Mouse (Mus musculus) spleen, postnatal 10 days (tissue): ENCODE measurements around the gene Cog5.

Source experiments
- DNase-seq, 2 experiments: peaks; one replicate each; pipeline ENCODE4 v3.0.0; 2021 to 2022; ENCODE audit warnings: low spot score in 2 of 2

Cog5 gene

DNA sequence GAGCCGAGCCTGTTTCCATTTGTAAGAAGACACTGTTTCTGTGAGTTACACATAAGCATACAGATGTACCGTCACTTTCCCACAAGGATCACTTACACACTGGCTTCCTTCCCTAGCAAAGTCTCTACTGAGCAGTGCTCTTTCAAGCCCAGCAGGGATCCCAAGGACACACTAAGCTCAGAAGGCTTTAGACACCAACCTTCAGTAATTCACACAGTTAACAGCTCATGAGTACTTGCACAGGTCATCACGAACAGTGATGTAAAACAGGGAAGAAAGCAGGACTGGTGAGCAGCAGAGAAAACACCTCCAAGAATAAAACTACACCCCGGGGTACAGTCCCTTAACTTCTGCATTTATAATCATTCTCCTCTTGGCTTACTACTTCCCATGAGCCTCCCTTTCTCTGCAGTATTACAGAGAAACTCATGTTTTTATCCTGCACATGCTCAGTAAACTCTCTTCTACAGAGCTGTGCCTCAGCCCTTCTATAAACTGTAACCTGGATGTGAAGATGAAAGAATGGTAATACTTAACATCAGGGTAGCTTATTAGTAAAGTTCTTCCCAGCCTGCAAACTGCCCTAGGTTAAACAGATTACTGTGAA is 283.8 kb downstream of the Cog5 start:
- no peak for DNase-seq

DNA sequence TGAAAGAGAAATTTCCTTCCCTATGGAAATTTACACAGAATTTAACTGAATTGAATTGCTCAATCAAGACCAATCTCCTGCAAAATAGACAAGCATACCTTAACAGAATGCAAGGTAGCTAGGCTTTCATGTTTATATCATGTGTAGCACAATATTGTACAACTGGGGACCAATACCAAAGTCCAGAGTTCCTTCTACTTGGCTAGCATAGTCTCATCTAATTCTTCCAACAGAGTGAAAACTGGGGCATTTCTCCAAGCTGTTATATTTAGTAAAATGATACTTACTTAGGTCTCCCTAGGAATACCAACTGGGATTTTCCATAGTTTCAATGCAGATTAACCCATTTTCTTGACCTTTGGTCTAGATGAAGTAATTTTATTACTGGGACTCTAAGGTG is 284.4 kb downstream of the Cog5 start:
- no peak for DNase-seq

DNA sequence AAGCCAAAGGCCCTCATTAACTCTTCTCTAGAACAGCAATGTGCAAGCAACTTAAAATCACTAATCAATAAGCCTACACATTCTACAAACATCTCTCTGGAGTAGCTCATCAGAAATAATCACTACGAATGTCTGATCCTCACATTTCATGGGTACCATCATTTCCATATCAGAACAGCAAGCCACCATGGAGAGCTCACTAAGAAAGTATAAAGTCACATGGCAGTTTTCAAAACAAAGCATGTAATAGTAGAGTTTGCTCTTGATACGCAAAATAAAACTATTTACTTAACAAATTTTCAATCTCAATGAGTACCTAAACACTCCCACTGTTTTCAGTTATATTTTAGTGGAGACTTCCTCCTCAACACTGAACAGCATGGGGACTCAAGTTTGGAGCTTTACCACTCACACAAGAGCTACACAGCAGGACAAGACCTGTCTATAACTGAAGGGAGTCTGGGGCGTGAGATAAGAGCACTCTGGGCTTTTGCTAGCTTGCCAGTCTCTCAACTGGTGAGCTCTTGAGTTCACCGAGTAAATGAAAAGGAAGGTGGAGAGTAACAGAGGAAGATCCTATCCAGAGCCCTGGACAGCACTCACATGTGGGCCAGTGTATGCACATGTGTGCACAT is 288.5 kb downstream of the Cog5 start:
- no peak for DNase-seq

DNA sequence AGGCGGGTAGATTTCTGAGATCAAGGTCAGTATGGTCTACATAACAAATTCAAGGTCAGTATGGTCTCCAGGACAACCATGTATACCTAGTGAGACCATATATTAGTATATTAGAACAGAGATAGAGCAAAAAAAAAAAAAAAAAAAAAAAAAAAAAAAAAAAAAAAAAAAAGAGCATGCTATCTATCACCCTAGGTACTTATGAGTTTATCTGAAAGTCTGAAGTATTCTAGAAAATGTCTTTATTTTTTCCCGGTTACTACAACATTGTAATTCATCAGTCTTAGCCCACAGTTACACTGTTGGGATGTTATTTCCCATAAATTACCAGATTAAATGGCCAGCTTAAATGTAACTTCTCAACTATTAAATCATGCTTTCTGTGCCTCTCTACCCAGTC is 289.7 kb downstream of the Cog5 start:
- DNase-seq: no peak

DNA sequence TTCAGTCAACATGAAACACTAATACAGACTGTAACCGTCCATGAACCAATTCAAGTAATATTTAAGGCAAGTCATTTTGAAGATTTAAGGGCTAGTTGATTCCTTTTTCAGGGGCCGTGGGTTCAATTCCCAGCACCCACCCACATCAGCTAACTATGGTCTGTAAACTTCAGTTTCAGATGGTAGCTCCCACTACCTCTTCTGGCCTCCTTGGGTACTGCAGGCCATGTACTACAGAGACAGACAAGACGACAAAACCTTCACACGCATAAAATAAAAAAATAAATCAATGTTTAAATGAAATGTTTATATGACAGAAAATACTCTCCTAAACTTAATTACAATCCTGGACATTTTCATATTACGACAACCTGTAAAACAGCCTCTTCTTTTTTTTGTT is 292.8 kb downstream of the Cog5 start:
- peak in 1 of 2 experiments; percentile 69 for DNase-seq

DNA sequence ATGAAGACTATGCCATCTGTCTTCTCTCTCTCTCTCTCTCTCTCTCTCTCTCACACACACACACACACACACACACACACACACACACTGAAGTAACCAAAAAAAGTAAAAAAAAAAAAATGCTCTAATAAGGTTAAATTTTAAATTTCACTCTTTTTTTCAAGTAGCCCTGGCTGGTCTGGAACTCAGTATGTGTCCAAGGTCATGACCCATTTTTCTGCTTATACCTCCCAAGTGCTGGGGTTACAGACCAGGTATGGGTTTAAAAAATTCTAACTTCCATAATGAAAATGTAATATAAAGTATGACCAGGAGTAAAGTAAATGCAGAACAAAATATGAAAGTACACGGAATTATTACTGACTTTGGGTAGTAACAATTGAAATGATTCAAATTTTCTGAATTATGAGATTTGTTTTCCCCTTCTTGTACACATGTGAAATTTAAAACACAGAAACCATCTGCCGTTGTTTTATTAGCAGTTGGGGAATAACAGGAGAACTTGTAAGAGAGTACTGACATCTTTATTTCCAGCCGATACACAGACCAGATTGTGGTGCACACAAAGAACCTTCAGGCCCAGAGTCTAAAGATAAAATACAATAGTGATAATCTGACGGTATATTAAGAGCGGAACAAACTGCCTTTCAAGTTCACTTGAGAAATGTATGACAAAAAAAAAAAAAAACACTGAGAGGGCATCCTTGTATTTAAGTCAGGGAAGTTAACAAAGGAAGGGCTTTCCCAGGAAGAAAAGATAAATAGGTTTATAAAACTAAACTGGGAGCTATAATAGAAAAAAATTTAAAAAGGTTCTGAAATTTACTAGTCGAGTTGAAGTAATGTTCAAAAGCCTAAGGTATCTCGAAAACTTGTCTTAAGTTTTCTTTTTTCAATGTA is 293.7 kb downstream of the Cog5 start:
- no peak for DNase-seq

DNA sequence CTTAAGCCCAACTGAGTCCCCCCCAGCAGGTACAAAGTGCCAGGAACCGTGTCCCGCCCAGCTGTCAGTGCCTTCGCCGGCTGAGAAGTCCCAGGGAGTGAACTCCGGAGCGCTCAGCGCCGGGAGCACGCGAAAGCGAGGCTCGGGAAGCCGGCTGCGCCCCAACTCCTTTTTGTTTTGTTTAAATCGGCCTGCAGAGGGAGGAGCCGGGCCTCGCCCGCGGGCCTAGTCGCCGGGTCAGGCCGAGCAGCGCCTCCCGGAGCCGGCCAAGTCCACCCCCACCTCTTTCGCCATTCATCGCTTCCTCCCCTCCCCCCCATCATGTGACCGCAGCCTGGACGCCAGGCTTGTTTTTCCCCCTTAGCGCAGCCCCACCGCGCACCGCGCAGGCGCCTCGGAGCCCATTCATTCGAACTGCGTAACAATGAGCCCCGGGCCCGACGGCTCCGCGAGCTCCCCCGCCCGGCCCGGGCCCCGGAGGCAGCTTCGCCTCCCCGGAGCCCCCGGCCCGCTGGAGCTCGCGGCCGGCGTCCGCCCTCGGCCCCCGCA is 294.6 kb downstream of the Cog5 start:
- peak; percentile 77 to 88 for DNase-seq

DNA sequence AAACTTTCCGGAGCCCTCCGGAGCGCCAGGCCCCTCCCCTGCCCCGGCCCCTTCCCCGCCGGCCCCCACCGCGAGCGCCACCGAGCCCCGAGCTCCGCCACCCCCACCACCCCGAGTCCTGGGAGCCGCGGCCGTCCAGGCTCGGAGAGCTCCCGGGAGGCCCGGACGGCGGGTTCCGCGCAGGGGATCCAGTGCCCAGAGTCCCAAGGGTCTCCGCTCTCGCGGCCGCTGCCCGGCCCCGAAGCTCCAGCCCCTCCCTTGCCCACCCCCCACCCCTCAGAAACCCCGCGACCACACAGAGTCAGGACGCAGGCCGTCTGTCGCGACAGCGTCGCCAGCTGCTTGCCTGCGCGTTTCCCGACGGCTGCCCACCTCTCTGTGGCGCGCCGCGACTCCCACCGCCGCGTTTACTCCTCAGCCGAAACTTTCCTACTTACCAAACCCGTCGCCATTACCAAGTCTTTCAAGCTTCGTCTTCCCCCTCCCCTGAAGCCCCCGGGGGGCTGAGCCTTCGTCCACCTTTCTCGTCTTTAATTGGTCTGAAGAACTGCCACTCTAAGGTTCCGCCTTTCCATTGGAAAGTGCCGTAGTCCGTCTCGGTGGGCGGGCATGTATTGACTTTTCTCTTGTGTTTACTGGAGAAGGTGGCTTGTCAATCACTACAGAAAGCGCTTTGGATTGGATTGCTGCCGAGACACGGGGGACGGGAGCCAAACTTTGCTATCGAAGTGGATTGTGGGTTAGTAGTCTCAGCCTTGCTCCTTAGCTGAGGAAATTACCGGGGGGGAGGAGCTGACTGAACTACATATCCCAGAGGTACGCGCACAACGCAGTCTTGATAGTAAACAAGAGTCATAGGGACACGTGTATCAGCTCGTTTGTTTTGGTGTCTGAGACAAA is 295.3 kb downstream of the Cog5 start, which contains the start of gene Hbp1:
Gene Hbp1, minus strand, starts transcription at position 777 of the 900 bp plus-strand sequence.
- DNase-seq: peak; percentile 88 to 96

DNA sequence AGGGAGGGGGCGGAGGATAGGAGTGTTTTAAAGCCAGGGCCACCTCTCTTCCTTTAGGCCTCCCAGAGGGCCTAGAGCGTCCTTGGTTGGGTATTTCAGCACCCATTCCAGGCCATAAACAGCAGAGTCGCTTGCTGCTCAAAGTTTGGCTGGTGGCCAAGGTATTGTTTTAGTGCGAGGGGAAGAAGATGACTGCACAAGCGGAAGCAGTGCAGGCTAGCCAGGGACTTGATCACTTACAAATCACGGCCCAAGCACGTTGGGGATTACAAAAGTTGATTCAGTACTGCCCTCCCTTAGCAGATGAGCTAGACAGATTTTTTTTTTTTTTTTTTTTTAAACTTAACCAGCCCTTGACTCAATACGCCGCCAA is 296.0 kb downstream of the Cog5 start:
- DNase-seq: no peak

DNA sequence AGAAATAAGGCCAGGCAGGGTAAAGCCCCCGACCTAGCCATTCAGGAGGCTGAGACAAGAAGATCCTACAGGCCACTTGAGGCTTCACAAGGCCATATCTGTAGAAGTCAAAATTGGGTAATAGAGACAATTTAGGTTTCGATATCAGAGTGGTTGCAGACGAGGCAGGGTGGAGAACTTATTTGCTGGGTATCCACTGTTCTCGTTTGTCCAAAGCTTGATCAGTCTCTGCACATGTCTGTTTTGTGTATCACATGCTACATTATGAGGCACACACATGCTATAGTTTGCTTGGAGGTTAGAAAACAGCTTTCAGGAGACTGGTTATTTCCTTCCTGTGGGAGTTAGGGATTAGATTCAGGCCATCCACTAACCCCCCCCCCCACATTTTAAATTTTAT is 301.2 kb downstream of the Cog5 start:
- DNase-seq: no peak

DNA sequence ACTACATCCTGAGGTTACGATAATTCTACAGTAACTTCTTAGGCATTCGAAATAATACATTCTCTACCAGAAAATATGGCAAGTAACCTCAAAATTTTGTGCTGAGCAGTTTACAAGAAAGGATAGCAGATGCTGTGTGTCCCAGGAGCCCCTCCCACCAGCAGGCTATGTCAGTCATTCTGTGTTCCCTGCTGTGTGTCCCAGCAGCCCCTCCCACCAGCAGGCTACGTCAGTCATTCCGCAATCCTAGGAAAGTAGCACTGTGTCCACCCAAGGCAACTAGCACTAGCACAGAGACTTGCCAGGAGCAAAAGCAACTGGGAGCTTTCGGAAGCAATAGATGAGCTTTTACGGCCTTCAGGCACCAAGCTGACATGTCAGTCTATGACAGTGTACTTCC is 309.4 kb downstream of the Cog5 start:
- DNase-seq: no peak

DNA sequence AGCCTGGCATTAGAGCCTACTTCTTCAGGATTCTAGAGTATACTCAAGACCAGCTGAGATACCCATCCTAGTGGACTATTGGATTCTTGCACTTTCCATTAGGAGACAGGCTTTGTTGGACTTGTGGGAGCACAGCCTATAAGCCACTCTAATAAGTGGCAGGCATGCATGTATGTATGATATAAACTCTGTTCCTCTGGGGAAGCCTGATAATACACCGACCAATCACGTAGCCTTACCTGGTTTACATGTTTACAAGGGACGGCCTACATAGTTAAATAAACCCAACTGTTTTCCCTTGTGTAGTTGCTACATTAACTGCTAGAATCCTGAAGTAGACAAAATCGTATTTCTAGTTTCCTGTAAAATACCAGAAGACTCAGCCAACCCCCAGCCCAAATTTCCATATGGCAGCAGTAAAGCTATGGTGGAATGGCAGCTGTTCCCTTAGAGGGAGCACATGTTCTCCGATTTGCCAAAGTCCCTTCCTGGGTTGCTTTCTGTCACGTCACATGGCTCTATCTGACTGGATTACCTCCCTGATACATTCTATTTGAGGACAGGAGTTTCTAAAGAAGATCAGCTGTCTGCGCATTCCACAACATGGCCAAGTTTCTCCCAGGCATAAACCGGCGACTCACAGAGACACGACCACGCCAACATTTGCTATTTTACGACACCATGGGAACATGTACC is 311.0 kb downstream of the Cog5 start:
- no peak for DNase-seq

DNA sequence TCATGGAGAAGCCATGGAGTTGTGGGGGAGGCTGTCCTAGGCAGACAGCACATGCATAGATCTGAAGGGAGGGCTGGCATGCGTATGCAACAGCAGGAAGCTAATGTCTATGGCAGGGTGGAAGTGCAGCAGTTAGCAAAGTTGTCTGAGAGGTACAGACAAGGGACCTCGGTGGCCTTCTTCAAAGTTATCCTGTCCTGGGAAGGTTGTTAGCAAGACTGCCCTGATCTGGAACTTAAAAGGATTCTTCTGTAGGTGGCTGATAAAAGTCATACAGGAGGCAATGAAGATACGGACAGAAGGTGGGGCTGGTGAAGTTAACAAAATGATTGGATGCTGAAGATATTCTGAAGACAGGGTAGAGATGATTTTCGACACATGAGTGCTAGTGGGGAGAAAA is 311.7 kb downstream of the Cog5 start:
- DNase-seq: no peak

DNA sequence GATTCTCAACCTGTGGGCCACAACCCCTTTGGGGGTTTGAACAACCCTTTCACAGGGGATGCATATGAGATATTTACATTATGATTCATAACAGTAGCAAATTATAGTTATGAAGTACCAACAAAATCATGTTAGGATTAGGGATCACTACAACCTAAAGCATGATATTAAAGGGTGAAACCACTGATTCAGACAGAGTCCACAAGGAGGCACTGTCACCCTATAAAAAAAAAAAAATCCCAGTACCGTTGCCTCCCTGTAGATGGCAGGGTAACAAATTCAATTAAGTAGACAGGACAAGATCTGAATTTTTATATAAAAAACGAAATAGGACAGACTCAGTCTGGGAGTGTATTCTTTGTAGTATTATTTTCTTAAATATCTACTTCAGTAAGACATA is 312.9 kb downstream of the Cog5 start:
- peak in 1 of 2 experiments; percentile 57 for DNase-seq

DNA sequence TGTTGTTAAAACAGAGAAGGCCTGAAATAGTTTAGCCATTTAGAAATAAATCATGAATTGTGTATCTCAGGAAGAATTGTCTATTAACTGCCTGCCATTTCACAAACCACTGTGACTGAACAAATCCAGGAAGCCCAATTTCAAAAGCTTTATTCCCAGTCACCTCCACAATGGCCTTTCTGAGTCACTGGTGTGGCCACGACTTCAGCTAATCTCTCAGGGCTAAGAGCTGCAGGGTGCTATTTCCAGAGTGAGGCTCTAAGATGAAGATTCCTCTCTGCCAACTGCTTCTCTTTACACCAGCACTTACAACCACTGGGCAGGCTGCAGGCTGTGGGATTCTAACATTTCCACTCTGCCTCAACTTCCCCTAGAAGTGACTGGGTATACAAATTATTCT is 314.4 kb downstream of the Cog5 start:
- DNase-seq: no peak

DNA sequence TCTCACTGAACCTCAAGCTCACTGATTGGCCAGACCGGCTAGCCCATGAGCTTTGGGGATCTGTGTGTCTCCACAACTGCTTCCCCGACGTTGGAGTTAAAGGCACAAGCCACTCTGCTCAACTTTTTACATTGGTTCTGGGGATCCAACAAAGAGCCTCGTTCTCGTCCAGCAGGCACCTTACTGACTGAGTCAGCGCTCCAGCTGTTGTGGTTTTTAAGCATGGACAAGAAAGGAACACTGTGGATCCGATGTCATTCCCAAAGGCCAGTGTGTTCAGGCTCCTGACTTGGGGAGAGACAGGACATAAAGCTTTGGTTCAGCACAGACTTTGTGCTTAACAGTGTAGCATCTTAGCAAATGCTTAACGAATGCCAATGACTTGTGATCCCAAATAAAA is 316.9 kb downstream of the Cog5 start:
- DNase-seq: no peak

DNA sequence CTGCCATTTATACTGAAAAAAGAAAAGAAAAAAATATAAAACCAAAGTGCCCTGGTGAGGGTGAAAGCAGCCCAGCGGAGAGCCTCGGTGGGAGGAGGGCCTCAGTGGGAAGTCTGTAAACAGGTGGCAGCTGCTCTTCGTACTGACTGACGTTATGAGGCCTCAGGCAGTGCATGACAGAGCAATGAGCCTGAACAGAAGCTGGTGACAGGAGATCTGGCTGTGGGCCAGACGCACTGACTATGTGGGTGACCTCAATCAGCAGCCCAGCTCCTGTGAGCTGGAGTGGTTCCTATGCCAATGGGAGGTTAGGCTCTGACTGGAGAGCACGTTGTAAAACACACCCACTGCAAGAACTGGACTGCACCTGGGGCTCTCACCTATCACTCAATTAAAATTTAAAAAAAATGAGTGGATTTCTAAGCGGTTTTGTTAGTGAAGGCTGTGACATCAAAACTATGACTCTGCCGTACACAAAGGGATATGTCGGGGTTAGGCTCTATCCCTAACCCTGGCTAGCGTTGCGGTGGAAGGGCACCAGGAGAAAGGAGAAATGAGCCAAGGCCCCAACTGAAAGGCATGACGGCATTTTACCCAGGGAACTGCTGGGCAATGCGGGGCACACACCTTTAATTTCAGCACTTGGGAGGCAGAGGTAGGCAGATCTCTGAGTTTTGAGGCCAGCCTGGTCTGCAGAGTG is 319.0 kb downstream of the Cog5 start:
- peak; percentile 84 to 96 for DNase-seq

DNA sequence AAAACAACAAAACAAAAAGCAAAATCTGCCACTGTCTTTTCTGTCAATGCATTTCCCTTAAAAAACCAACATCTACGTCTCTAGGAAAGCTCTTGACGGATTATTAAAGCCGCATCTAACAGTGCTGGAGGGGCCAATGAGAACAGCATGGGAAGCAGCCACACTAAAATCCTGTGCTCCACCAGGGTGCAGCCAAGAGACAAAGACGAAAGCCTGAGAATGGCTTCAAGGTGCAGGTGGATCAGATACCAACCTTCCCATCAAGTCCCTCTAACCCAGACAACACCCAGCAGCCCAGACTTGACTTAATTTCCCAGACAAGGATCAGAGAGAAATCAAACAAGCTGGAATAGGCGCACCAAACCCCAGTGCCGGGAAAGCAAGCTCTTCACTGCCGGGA is 321.9 kb downstream of the Cog5 start:
- DNase-seq: peak in 1 of 2 experiments; percentile 49

DNA sequence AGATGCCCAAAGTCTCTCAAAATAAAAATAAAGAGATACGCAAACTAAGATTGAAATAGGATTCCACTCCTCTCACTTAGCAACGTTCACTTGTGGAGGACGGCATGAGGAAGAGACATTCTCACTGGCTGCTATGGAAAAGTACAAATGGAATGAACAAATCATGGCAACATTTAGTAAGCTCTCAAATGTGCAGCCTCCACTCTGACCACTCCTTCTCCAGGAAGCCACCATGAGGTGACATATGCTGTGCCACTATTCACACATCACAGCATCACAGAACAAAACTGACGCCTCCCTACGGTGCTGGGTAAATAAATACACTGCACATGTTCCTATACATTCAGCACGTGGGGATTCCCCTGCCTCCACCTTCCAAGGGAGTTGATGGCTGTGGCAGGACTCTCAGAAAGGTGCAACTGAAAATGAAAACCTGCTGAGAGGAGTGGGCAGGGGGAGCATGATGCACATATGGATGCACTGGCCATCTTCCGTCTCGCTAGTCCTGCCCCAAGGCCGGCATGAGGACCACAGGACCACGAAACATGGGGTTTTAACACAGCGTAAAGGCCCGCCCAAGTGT is 323.0 kb downstream of the Cog5 start:
- no peak for DNase-seq

DNA sequence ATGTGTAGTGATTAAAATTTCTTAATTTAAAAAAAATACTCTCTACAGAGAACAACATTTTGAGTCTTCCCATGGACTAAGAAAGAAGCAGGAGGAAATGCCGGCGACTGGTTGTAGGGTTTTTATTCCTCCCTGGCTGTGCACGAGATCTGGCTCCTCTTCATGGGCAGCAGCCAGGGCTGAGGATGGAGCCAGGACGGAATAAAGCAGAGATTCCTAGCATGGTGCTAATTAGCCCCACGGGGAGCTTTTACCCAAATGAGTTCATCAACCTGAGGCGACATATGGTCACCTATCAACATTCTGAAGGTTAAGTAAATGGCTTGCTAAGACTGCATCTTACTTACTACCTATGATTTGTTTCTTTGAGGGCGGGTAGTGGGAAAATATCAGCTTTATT is 328.6 kb downstream of the Cog5 start:
- DNase-seq: no peak
